Mouse (Mus musculus) heart, adult 2 months (tissue): ENCODE measurements around the gene Lsm12. TPM values are rescaled to one million over a fixed set of nuclear protein-coding genes. Genes with fewer than 3 reads are reported as not detected.

Experiments
- DNase-seq, 2 experiments: peaks; one replicate each; pipeline ENCODE4 v3.0.0; 2021
- H3K27ac ChIP-seq: fragments of 200-600 bp; 2 replicates; pipeline ENCODE4 v1.8.1; 2022
- H3K27me3 ChIP-seq: fragments of 200-500 bp; 2 replicates; pipeline ENCODE4 v1.6.1; 2012; ENCODE audit warnings: mild to moderate bottlenecking, low read length, inconsistent platforms, mixed read lengths; ENCODE audit not compliant: control insufficient read depth, insufficient read depth
- H3K36me3 ChIP-seq: fragments of 200-500 bp; 2 replicates; pipeline ENCODE4 v1.6.1; 2012; ENCODE audit warnings: low read length, inconsistent platforms; ENCODE audit not compliant: control insufficient read depth, insufficient read depth
- H3K4me1 ChIP-seq: fragments of 200-500 bp; 2 replicates; pipeline ENCODE4 v1.6.1; 2011; ENCODE audit warnings: low read length; ENCODE audit not compliant: control insufficient read depth, insufficient read depth
- H3K4me3 ChIP-seq: fragments of 200-600 bp; 2 replicates; pipeline ENCODE4 v1.8.1; 2022
- H3K79me2 ChIP-seq: fragments of 200-500 bp; replicated peaks from 2 replicates; pipeline ENCODE4 v1.6.1; 2012; ENCODE audit warnings: mild to moderate bottlenecking, inconsistent platforms, low read length, moderate library complexity, mixed read lengths; ENCODE audit not compliant: control insufficient read depth, insufficient read depth
- H3K9ac ChIP-seq: fragments of 200-500 bp; 2 replicates; pipeline ENCODE4 v1.6.1; 2012; ENCODE audit warnings: low read depth, mild to moderate bottlenecking, control low read depth, inconsistent platforms, low read length, mixed read lengths
- CTCF ChIP-seq: fragments of 200-600 bp; IDR thresholded peaks from 2 replicates; pipeline ENCODE4 v1.8.1; 2022; ENCODE audit warnings: antibody characterized with exemption, mild to moderate bottlenecking, moderate library complexity
- EP300 ChIP-seq: fragments of 200-500 bp; IDR thresholded peaks from 2 replicates; pipeline ENCODE4 v1.6.1; 2011; ENCODE audit warnings: low read depth, low read length, control low read depth; ENCODE audit not compliant: insufficient read depth
- POLR2A ChIP-seq: fragments of 200-500 bp; IDR thresholded peaks from 2 replicates; pipeline ENCODE4 v1.6.1; 2011; ENCODE audit warnings: mild to moderate bottlenecking, low read depth, low read length, control low read depth; ENCODE audit not compliant: insufficient read depth
- WGBS: fragments of 180-500 bp; shearing (Covaris S2); methylation state at CpG from one replicate; pipeline ENCODE4 v1.1.7; 2018; 5-methylcytosine and 5-hydroxymethylcytosine counted together
- intact Hi-C: fragments of 180-260 bp; cut with DNase I; formaldehyde crosslinking; loops from one replicate; pipeline ENCODE4 v1.15.1; 2025
- polyA plus RNA-seq: library from polyadenylated mRNA; depleted of rRNA; stranded (reverse); fragments of >200 nt; gene quantifications from 2 replicates; pipeline ENCODE4 v1.2.3, GENCODE M21; 2012
- total RNA-seq, 2 experiments: library from RNA; stranded (reverse); gene quantifications; 2 replicates each; pipeline ENCODE4 v1.2.3; 2021

The Lsm12 gene
- total and polyA plus RNA-seq, 3 experiments, result 32.5 to 50.2 (median 49.4) TPM

- Histone ChIP-seq H3K9ac (0 out of 2 replicates have a peak overlapping the region, but pooled peaks have one; percentile 1), H3K4me1 (peaks cover 31% of the 10 kb centered on the region), H3K4me3 (peak overlapping the region; percentile 17; the same call in 1 of the 2 replicates), H3K27ac (peak overlapping the region; percentile 40), H3K79me2 (peaks cover 5% of the 10 kb centered on the region; the same call in 1 of the 2 replicates), H3K27me3 (no peaks in the 10 kb centered on the region), H3K36me3 (peaks cover 3% of the 10 kb centered on the region; the same call in 1 of the 2 replicates)
- DNase-seq, result peak in 1 of 2 experiments; percentile 23
- intact Hi-C loops, result loop anchor here (2.0 kb wide), 1 partner anchor 43 kb away; the partner anchor contains the start of gene Lsm12
- 35% methylated on average over 9 of the region's 9 CpGs for WGBS
- no peak for TF ChIP-seq POLR2A
- TF ChIP-seq CTCF, result no peak
- no peak for TF ChIP-seq EP300
Observed at GRCm38 (mm10) chr11:102228191-102228545, 43.1 kb upstream of the Lsm12 start.

DNA sequence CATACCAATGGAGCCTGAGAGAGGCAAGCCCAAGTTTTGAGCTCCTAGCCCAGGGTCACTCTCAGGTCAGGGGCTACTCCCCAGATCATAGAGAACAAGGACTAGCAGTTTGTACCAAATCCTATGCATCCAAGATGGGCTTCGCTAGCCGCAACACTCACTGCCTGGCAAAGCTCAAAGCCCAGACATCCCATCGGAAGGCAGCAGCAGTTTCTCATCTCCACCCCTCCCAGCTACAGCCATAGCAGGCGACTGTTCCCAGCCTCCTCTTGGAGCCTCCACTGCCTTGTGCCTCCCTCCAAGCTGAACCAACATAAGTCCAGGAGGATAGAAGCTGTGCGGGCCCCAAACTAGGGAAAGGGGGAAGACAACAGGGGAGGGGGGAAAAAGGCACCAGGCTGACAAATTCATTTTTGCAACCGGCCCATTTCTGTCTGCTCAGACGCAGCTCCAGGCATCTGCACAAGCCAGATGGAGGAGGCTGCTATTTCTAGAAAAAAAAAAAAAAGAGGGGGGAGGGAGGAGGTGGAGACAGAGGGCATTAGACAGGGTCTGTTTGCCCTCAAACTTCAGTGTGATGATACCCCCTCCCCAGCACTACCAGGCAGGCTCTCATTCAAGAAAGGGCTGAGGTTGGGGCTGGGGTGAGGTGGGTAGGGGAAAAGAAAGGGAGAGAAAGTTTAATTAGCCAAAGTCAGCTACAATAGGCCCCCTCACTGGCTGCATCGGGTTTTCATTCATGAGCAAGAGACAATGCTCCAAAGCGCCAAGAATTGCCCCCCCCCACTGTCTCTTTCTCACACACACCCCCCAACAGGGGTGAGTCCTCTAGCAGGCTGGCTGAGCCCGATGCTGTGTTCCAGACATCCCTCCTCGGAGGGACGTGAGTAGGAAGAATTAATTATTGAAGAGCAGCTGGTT, 42.4 kb upstream of the Lsm12 start:
- Histone ChIP-seq H3K9ac (0 out of 2 replicates have a peak overlapping the region, but pooled peaks have one; percentile 10), H3K4me3 (no peak overlapping the region; the same call in 1 of the 2 replicates), H3K4me1 (peaks cover 33% of the 10 kb centered on the region), H3K36me3 (peaks cover 6% of the 10 kb centered on the region; the same call in 1 of the 2 replicates), H3K27me3 (no peaks in the 10 kb centered on the region), H3K79me2 (peaks cover 5% of the 10 kb centered on the region; the same call in 1 of the 2 replicates), H3K27ac (no peak overlapping the region)
- intact Hi-C loops, result loop anchor here (2.0 kb wide), 1 partner anchor 43 kb away; the partner anchor contains the start of gene Lsm12
- peak in 1 of 2 experiments; percentile 33 for DNase-seq
- TF ChIP-seq EP300 (no peak), POLR2A (no peak), CTCF (no peak)
- 37% methylated on average over 12 of the region's 12 CpGs for WGBS

DNA sequence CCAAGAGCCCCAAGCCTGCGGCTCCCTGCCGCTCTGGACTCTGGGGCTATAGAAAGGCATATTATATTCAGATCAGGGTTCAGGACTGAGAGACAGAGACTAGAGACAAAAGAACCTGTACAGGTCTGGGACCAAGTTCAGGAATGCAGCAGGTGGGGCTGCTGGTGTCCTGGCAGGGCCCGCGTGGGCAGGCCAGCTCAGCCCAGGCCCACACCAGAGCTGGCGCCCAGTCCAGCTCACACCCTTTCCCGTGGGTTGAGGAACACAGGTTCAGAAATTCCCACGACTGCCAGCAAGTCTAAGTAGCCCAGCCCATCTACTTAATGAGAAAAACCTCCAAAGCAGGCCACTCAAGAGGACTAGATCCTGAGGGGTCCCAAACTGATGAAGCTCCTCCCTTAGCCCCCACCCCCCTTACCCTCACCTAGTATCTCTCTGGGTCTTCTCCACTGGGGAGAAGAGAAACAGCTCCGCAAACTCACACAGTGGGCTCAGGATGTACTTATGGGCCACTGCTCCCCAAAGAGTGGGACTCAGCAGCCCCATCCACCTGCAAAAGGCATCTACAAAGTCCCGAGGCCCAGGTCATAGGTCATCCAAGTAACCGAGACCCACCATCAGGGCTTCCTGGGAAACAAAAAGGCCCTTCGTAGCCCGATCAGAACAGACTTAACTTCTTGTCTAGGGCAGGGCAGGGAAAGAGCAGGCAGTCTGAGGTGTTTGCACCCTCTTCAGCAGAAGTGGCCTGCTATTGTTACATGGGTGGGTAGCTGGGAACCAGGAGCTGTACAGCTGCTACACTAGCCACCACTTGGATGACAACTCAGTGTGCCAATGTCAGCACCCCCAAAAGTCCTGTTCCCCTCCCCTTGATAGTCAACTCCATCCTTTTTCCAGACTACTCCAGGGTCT, 41.2 kb upstream of the Lsm12 start:
- peaks cover 6% of the 10 kb centered on the region; the same call in 1 of the 2 replicates for H3K36me3 ChIP-seq
- H3K27me3 ChIP-seq, result no peaks in the 10 kb centered on the region
- peaks cover 5% of the 10 kb centered on the region; the same call in 1 of the 2 replicates for H3K79me2 ChIP-seq
- no peak overlapping the region for H3K4me3 ChIP-seq
- H3K27ac ChIP-seq, result peak overlapping the region; percentile 20
- peak in 1 of 2 experiments; percentile 22 for DNase-seq
- peaks cover 38% of the 10 kb centered on the region for H3K4me1 ChIP-seq
- TF ChIP-seq EP300 (no peak), CTCF (no peak), POLR2A (no peak)
- WGBS, result 57% methylated on average over 12 of the region's 12 CpGs
- intact Hi-C loops, result no loop called here
- no peak overlapping the region for H3K9ac ChIP-seq

- Histone ChIP-seq H3K9ac (no peak overlapping the region), H3K36me3 (peaks cover 6% of the 10 kb centered on the region; the same call in 1 of the 2 replicates), H3K4me1 (peaks cover 40% of the 10 kb centered on the region), H3K27me3 (no peaks in the 10 kb centered on the region), H3K27ac (peak overlapping the region; percentile 67), H3K4me3 (peak overlapping the region; percentile 36), H3K79me2 (peaks cover 5% of the 10 kb centered on the region; the same call in 1 of the 2 replicates)
- peak in 1 of 2 experiments; percentile 29 for DNase-seq
- no peak for TF ChIP-seq POLR2A
- TF ChIP-seq CTCF, result no peak
- TF ChIP-seq EP300, result no peak
- intact Hi-C loops, result no loop called here
- WGBS, result 17% methylated on average over 5 of the region's 5 CpGs
Observed at GRCm38 (mm10) chr11:102225221-102225620, 40.1 kb upstream of the Lsm12 start.

DNA sequence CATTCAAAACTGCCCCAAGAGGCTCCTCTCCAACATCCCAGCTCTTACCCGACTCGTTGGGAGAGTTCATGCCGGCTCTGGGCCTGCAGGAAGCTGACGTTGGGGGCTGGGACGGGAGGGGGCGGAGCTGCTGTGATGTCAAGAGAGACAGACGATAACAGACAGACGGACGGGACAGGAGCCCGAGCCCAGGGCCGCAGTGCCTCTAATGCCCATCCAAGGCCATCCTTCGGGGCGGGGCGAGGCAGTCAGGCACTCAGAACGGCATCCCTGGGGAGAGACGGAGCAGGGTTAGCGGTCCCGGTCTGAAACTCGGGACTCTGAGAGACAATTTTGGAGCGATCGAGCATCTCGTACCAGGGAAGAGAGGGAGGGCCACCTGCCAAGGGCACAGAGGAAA, 39.6 kb upstream of the Lsm12 start:
- peak; percentile 69 to 70 for DNase-seq
- Histone ChIP-seq H3K79me2 (peaks cover 5% of the 10 kb centered on the region; the same call in 1 of the 2 replicates), H3K27me3 (no peaks in the 10 kb centered on the region), H3K27ac (peak overlapping the region; percentile 67), H3K36me3 (peaks cover 6% of the 10 kb centered on the region; the same call in 1 of the 2 replicates), H3K4me1 (peaks cover 43% of the 10 kb centered on the region), H3K9ac (peak overlapping the region; percentile 55), H3K4me3 (peak overlapping the region; percentile 36)
- intact Hi-C loops, result loop anchor here (1.0 kb wide), 1 partner anchor 14 kb away; no protein-coding TSS in a partner anchor
- WGBS, result 3% methylated on average over 22 of the region's 22 CpGs
- TF ChIP-seq EP300 (0 out of 2 replicates have a peak, but pooled peaks have one; percentile 23), POLR2A (no peak), CTCF (no peak)
